Mouse (Mus musculus): Measurements from ENCODE around the gene Lsp1. TPM values are rescaled to one million over a fixed set of nuclear protein-coding genes. Genes with fewer than 3 reads are reported as not detected.
A peak's percentile ranks its signal among the peaks of the same experiment; 100 is the strongest.

Lsp1 gene
- polyA plus RNA-seq, 1 experiment from 2014 or later: 83.5 TPM

DNA sequence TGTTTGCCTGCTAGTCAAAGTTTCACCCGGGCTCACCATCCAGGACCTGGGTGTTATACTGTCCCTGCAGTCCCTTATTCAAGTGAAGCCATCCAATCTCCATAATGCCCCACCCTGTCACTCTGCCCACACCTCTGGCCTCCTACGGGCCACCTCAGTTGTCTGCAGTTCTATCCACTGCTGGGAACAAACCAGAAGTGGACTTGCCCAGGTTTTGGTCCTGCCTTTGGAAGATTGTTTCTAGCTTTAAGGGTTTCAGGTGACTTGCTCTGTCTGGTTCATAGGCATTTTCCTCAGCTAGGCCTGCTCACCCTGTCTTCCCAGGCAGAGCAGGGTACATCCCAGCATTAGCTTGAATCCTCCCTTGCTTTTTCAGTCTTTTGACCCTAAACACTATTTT, 5.4 kb upstream of the Lsp1 start:
- Histone ChIP-seq H3K27ac (ENCODE audit: low read length) (peak overlapping the region; percentile 95), H3K4me3 (ENCODE audit: low read length) (no peak overlapping the region), H3K4me1 (ENCODE audit: control insufficient read depth, insufficient read depth, low read length) (peaks cover 54% of the 10 kb centered on the region), H3K9ac (ENCODE audit: low read length) (no peak overlapping the region), H3K36me3 (ENCODE audit: control insufficient read depth, insufficient read depth) (no peaks in the 10 kb centered on the region), H3K9me3 (replicated peaks; ENCODE audit: control insufficient read depth, low read length) (no peaks in the 10 kb centered on the region), H3K4me2 (ENCODE audit: low read depth, low read length) (no peak overlapping the region), H3K27me3 (ENCODE audit: control insufficient read depth, insufficient read depth, low read length) (no peaks in the 10 kb centered on the region)
- WGBS: 58% methylated on average over 2 of the region's 2 CpGs
- no peak for ATAC-seq (replicated peaks; ENCODE audit: extremely low read depth, insufficient read depth, low FRiP score)

DNA sequence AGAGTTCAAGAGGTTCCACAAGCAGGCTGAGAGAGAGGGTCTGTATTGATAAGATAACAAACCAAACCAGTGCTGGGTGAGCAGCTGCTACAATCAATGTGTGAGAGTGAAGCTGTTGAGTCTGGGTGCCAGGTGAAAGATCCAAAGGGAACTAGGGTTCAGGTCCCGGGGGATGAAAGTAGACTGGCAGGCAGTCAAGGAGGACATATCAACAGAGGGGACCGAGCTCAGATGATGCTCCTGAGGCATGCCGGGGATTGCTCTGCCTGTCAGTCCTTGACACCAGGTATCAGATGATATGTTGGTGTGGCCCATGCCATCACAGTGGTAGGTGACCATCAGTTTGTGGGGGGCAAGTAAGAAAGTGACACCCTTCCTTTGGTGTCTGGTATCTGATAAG, 3.8 kb upstream of the Lsp1 start:
- ATAC-seq (replicated peaks; ENCODE audit: extremely low read depth, insufficient read depth, low FRiP score): peak; percentile 53
- Histone ChIP-seq H3K36me3 (ENCODE audit: control insufficient read depth, insufficient read depth) (no peaks in the 10 kb centered on the region), H3K4me1 (ENCODE audit: control insufficient read depth, insufficient read depth, low read length) (peaks cover 67% of the 10 kb centered on the region), H3K4me3 (ENCODE audit: low read length) (no peak overlapping the region), H3K9me3 (replicated peaks; ENCODE audit: control insufficient read depth, low read length) (no peaks in the 10 kb centered on the region), H3K27me3 (ENCODE audit: control insufficient read depth, insufficient read depth, low read length) (no peaks in the 10 kb centered on the region), H3K9ac (ENCODE audit: low read length) (no peak overlapping the region), H3K27ac (ENCODE audit: low read length) (peak overlapping the region; percentile 95), H3K4me2 (ENCODE audit: low read depth, low read length) (no peak overlapping the region)
- 21% methylated on average over 3 of the region's 3 CpGs for WGBS

DNA sequence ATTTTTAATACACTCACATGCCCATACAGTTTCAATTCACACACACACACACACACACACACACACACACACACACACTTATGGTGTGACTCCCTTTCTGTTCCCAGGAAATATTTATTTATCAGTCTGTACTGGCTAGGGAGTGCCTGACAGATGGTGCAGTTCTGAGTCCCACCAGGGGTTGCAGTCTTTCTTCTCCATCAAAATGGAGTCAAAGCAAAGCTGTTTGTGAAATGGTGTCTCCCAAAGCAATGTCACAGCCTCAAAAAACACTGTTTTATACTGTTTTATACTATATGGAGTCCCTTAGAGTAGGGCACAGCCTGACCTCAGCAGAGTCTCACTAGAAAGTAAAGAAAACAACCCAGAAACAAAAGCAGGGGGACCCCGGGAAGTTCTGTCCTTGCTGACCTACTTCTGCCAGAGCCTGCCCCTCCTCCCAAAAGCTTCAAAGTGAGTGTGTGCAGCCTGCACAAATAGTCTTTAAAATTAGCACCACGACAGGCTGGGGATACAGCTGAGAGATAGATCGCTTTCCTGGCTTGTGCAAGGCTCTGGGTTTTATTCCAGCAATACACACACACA, 3.3 kb upstream of the Lsp1 start:
- Histone ChIP-seq H3K4me2 (ENCODE audit: low read depth, low read length) (no peak overlapping the region), H3K27ac (ENCODE audit: low read length) (peak overlapping the region; percentile 95), H3K27me3 (ENCODE audit: control insufficient read depth, insufficient read depth, low read length) (no peaks in the 10 kb centered on the region), H3K9ac (ENCODE audit: low read length) (peak overlapping the region; percentile 12), H3K4me1 (ENCODE audit: control insufficient read depth, insufficient read depth, low read length) (peaks cover 72% of the 10 kb centered on the region), H3K36me3 (ENCODE audit: control insufficient read depth, insufficient read depth) (no peaks in the 10 kb centered on the region), H3K4me3 (ENCODE audit: low read length) (no peak overlapping the region), H3K9me3 (replicated peaks; ENCODE audit: control insufficient read depth, low read length) (no peaks in the 10 kb centered on the region)
- peak; percentile 30 for ATAC-seq (replicated peaks; ENCODE audit: extremely low read depth, insufficient read depth, low FRiP score)
- 11% methylated on average over 3 of the region's 3 CpGs for WGBS

DNA sequence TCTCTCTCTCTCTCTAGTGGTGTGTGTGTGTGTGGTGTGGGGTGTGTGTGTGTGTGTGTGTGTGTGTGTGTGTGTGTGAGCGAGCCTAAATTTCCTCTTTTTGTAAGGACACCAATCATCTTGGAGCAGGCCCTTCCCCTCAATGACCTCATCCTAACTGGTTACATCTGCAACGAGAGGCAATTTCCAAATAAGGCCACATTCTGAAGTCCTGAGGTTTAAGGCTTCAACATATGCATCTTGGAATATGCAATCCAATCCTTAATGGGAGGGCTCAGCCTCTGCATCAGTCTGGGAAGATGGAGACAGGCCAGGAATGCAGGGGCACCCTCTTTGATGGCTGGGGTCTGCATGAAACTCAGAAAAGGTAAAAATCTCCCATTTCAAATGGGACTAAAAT, 2.6 kb upstream of the Lsp1 start:
- Histone ChIP-seq H3K27ac (ENCODE audit: low read length) (peak overlapping the region; percentile 95), H3K9me3 (replicated peaks; ENCODE audit: control insufficient read depth, low read length) (no peaks in the 10 kb centered on the region), H3K36me3 (ENCODE audit: control insufficient read depth, insufficient read depth) (no peaks in the 10 kb centered on the region), H3K4me2 (ENCODE audit: low read depth, low read length) (no peak overlapping the region), H3K4me3 (ENCODE audit: low read length) (no peak overlapping the region), H3K9ac (ENCODE audit: low read length) (peak overlapping the region; percentile 55), H3K27me3 (ENCODE audit: control insufficient read depth, insufficient read depth, low read length) (no peaks in the 10 kb centered on the region), H3K4me1 (ENCODE audit: control insufficient read depth, insufficient read depth, low read length) (peaks cover 78% of the 10 kb centered on the region)
- 5% methylated on average over 2 of the region's 2 CpGs for WGBS
- peak; percentile 8; the same call in 1 of the 2 replicates for ATAC-seq (replicated peaks; ENCODE audit: extremely low read depth, insufficient read depth, low FRiP score)

DNA sequence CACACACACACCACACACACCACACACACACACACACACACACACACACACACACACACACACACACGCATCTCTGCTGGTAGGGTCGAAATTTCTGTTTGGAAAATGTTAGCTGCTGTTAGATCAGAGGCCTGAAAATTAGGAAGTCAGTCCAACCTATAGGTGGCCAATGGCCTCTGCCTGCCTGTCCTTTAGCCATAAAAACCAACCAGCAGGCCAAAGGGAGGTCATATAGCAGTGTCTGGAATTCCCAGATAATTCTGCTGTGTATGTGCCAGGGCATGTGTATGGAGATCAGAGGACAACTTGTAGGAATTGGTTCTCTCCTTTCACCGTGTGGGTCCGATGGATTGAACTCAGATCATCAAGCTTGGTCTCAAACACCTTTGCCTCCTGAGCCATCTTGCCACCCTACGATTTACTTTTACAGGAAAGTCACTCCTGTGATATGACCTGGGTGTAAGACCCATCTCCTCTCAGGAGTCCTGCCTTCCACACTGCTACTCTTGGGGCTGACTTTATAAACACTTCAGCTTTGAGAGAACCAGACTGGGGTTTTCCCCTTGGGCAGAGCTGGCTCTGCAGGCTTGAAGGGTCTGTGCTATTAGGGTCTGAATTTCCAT, 1.8 kb upstream of the Lsp1 start:
- H3K4me2 ChIP-seq (ENCODE audit: low read depth, low read length): peak overlapping the region; percentile 28; the same call in 1 of the 2 replicates
- H3K27me3 ChIP-seq (ENCODE audit: control insufficient read depth, insufficient read depth, low read length): no peaks in the 10 kb centered on the region
- no peaks in the 10 kb centered on the region for H3K36me3 ChIP-seq (ENCODE audit: control insufficient read depth, insufficient read depth)
- peak overlapping the region; percentile 45 for H3K9ac ChIP-seq (ENCODE audit: low read length)
- H3K9me3 ChIP-seq (replicated peaks; ENCODE audit: control insufficient read depth, low read length): no peaks in the 10 kb centered on the region
- H3K27ac ChIP-seq (ENCODE audit: low read length): peak overlapping the region; percentile 95
- H3K4me3 ChIP-seq (ENCODE audit: low read length): no peak overlapping the region
- 39% methylated on average over 5 of the region's 5 CpGs for WGBS
- ATAC-seq (replicated peaks; ENCODE audit: extremely low read depth, insufficient read depth, low FRiP score): no peak
- peaks cover 81% of the 10 kb centered on the region for H3K4me1 ChIP-seq (ENCODE audit: control insufficient read depth, insufficient read depth, low read length)

DNA sequence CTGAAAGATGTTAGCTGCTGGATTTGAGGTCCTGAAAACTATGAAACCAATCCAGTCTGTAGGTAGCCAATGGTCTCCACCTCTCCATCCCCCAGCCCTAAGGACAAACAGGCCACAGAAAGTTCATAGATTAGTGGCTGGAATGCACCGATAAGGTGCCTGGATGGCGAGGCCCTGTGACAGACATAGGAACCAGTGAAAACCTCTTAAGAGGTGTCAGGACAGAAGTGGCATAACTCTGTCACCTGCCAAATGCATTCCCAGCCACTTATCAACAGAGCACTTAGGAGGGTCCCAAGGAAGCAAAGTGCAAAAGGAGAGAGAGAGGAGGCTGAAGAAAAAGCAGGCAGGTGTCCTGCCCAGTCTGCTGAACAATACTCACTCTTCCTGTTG, 1.3 kb upstream of the Lsp1 start:
- Histone ChIP-seq H3K9ac (ENCODE audit: low read length) (peak overlapping the region; percentile 45), H3K27ac (ENCODE audit: low read length) (peak overlapping the region; percentile 95), H3K9me3 (replicated peaks; ENCODE audit: control insufficient read depth, low read length) (no peaks in the 10 kb centered on the region), H3K4me3 (ENCODE audit: low read length) (no peak overlapping the region), H3K36me3 (ENCODE audit: control insufficient read depth, insufficient read depth) (no peaks in the 10 kb centered on the region), H3K4me2 (ENCODE audit: low read depth, low read length) (peak overlapping the region; percentile 28; the same call in 1 of the 2 replicates), H3K4me1 (ENCODE audit: control insufficient read depth, insufficient read depth, low read length) (peaks cover 78% of the 10 kb centered on the region), H3K27me3 (ENCODE audit: control insufficient read depth, insufficient read depth, low read length) (no peaks in the 10 kb centered on the region)
- 38% methylated on average over 2 of the region's 2 CpGs for WGBS
- peak; percentile 70 for ATAC-seq (replicated peaks; ENCODE audit: extremely low read depth, insufficient read depth, low FRiP score)

DNA sequence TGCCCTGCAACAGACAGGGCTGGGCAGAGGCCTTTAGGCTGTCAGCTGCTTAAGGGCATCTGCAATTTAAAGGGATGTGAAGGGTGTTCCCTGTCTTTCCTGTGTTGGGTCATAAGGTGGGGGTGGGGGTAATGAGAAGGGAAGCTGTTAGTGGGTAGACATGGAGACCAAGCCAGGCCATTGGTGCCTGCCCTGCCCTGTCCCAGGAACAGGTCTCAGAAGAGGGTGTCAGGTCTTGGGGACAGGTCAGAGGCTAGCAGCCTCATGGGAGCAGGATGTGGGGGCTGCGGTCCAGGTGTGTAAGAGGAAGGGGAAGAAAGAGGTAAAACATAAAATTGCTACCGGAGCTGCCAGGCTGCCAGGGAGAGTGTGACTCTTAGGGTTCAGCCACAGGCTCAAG, 837 bp downstream of the Lsp1 start:
- no peaks in the 10 kb centered on the region for H3K36me3 ChIP-seq (ENCODE audit: control insufficient read depth, insufficient read depth)
- H3K9me3 ChIP-seq (replicated peaks; ENCODE audit: control insufficient read depth, low read length): no peaks in the 10 kb centered on the region
- H3K27me3 ChIP-seq (ENCODE audit: control insufficient read depth, insufficient read depth, low read length): no peaks in the 10 kb centered on the region
- peak overlapping the region; percentile 32 for H3K4me3 ChIP-seq (ENCODE audit: low read length)
- peak overlapping the region; percentile 27 for H3K4me2 ChIP-seq (ENCODE audit: low read depth, low read length)
- 0 out of 2 replicates have a peak overlapping the region, but pooled peaks have one; percentile 11 for H3K9ac ChIP-seq (ENCODE audit: low read length)
- peak overlapping the region; percentile 6; the same call in 1 of the 2 replicates for H3K27ac ChIP-seq (ENCODE audit: low read length)
- 69% methylated on average over 2 of the region's 2 CpGs for WGBS
- peaks cover 60% of the 10 kb centered on the region for H3K4me1 ChIP-seq (ENCODE audit: control insufficient read depth, insufficient read depth, low read length)
- ATAC-seq (replicated peaks; ENCODE audit: extremely low read depth, insufficient read depth, low FRiP score): no peak

DNA sequence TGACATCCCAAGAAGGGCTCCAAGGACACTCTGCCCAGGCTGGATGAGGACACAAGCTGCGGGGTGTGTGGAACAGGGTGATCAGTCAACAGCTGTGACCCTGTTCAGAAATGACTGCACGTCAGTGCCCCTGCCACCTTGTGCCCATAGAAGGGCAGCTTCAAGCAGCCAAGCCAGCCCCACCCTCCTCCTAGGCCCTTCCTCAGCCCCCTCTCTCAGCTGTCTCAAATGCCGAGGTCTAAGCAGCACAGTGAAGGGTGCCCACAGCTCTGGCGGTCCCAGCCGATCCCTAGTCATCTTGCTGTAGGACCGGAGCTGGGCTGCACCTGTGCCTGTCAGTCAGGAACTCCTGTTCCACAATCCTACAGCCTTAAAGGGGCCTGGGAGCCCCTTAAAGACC, 1.6 kb downstream of the Lsp1 start:
- ATAC-seq (replicated peaks; ENCODE audit: extremely low read depth, insufficient read depth, low FRiP score): no peak
- H3K4me2 ChIP-seq (ENCODE audit: low read depth, low read length): peak overlapping the region; percentile 27
- 80% methylated on average over 6 of the region's 6 CpGs for whole genome bisulfite sequencing
- no peak overlapping the region for H3K27ac ChIP-seq (ENCODE audit: low read length)
- H3K36me3 ChIP-seq (ENCODE audit: control insufficient read depth, insufficient read depth): no peaks in the 10 kb centered on the region
- H3K4me3 ChIP-seq (ENCODE audit: low read length): peak overlapping the region; percentile 32
- H3K9ac ChIP-seq (ENCODE audit: low read length): peak overlapping the region; percentile 55
- no peaks in the 10 kb centered on the region for H3K9me3 ChIP-seq (replicated peaks; ENCODE audit: control insufficient read depth, low read length)
- H3K4me1 ChIP-seq (ENCODE audit: control insufficient read depth, insufficient read depth, low read length): peaks cover 53% of the 10 kb centered on the region
- H3K27me3 ChIP-seq (ENCODE audit: control insufficient read depth, insufficient read depth, low read length): no peaks in the 10 kb centered on the region

DNA sequence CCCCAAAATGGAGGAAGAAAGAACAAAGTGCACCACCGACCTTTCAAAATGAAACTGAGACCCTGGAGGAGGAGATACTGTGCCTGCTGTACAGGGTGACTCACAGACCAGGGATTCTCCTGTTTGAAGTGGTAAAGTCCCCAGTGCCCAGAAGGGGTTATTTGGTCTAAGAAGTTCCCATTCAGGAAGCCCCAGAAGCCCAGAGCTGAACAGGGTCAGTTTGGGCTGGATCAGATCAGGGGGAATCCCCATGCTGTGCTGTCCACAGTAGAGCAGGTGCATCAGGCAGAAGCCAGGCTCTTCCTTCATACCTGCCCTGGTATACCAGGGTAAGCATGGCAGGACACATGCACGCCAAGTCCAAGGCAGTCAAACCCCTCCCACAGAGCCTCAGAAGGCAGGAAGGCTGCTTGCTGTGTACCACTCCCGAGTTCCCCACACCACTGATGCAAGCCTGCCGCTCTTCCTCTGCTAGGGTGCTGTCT, 2.0 kb downstream of the Lsp1 start:
- no peaks in the 10 kb centered on the region for H3K36me3 ChIP-seq (ENCODE audit: control insufficient read depth, insufficient read depth)
- no peak overlapping the region for H3K27ac ChIP-seq (ENCODE audit: low read length)
- H3K4me2 ChIP-seq (ENCODE audit: low read depth, low read length): peak overlapping the region; percentile 27
- H3K4me3 ChIP-seq (ENCODE audit: low read length): peak overlapping the region; percentile 32
- no peaks in the 10 kb centered on the region for H3K9me3 ChIP-seq (replicated peaks; ENCODE audit: control insufficient read depth, low read length)
- no peak for ATAC-seq (replicated peaks; ENCODE audit: extremely low read depth, insufficient read depth, low FRiP score)
- 68% methylated on average over 4 of the region's 4 CpGs for WGBS
- peaks cover 48% of the 10 kb centered on the region for H3K4me1 ChIP-seq (ENCODE audit: control insufficient read depth, insufficient read depth, low read length)
- peak overlapping the region; percentile 55 for H3K9ac ChIP-seq (ENCODE audit: low read length)
- no peaks in the 10 kb centered on the region for H3K27me3 ChIP-seq (ENCODE audit: control insufficient read depth, insufficient read depth, low read length)

All from heart, embryonic 16.5 days (tissue).